Mouse (Mus musculus) kidney, adult 2 months (tissue): ENCODE measurements around the gene Faiml.

ENCODE experiments used
- CTCF ChIP-seq: fragments of 200-500 bp; conservative IDR thresholded peaks from 2 replicates; pipeline ENCODE4 v1.5.1; 2011; ENCODE audit warnings: low read depth, mild to moderate bottlenecking, control low read depth, low read length, moderate library complexity, mixed read lengths; ENCODE audit not compliant: insufficient read depth, insufficient read length
- POLR2A ChIP-seq: fragments of 200-500 bp; IDR thresholded peaks from one replicate; pipeline ENCODE4 v1.6.1; 2011; ENCODE audit warnings: low read depth, low read length, control low read depth

DNA sequence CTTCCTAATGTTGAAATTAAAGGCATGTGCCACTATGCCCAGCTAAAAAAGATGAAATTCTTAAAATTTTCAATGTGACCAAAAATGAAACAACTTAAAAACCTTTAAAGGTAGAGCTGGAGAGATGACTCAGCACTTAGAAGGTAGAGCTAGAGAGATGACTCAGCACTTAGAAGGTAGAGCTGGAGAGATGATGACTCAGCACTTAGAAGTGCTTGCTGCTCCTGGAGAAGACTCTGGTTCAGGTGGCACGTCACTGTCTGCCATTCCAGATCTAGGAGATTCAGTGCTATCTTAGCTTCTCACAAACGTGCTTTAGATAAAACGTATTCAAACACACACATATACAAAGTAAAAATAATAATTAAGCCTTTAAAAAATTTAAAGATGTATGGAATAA lies 19.8 kb upstream of the Faiml start:
- TF ChIP-seq POLR2A (no peak), CTCF (no peak)
